Mouse (Mus musculus) erythroid progenitor cell, adult 5-6 weeks (primary cell): ENCODE results near the gene Gbp9. TPM values are rescaled to one million over a fixed set of nuclear protein-coding genes. Genes with fewer than 3 reads are reported as not detected.
"Not testable (repeated sequence)": the region's sequence is repeated elsewhere in the genome, so short reads cannot be mapped to it uniquely, and the experiment has no call there.

Source experiments
- ATAC-seq: replicated peaks from 2 replicates; pipeline ENCODE4 v1.8.0; 2016; ENCODE audit warnings: moderate number of reproducible peaks, mild to moderate bottlenecking, moderate TSS enrichment, inconsistent platforms; ENCODE audit not compliant: poor library complexity, low FRiP score, severe bottlenecking
- total RNA-seq, 2 experiments: library from RNA; stranded (forward) in 1 of 2; stranded (reverse) in 1 of 2; fragments of 150-400 nt in 1 of 2; fragments of 186-747, 209-891 nt in 1 of 2; gene quantifications; 2 replicates each; pipeline versions ENCODE4 v1.2.3 to v1.2.4; 2015 to 2017; ENCODE audit warnings: low replicate concordance in 2 of 2

Gene Gbp9
- total RNA-seq (2015; ENCODE audit: low replicate concordance), result 1.7 and 6.8 TPM in 2 replicates
- 2.3 and 3.1 TPM in 2 replicates for total RNA-seq (2017; ENCODE audit: low replicate concordance)

- ATAC-seq, result not testable (repeated sequence)
Observed at GRCm38 (mm10) chr5:105139409-105140088, at the start of gene Gbp9, which contains the start of the genes Gbp8 and Gbp4. Gene Gbp9 (minus strand): TSS chr5:105139539. Gene Gbp8 (minus strand): TSS chr5:105139540. Gene Gbp4 (minus strand): TSS chr5:105139586.

GRCm38 (mm10) chr5:105181446-105181845 lies 42.1 kb upstream of the Gbp9 start:
- ATAC-seq, result no peak

- no peak for ATAC-seq
Observed at GRCm38 (mm10) chr5:105156582-105156981, 17.2 kb upstream of the Gbp9 start.

GRCm38 (mm10) chr5:105154049-105154448 lies 14.7 kb upstream of the Gbp9 start:
- ATAC-seq, result no peak

- ATAC-seq, result not testable (repeated sequence)
Observed at GRCm38 (mm10) chr5:105148062-105148461, 8.7 kb upstream of the Gbp9 start.

- ATAC-seq, result no peak
Observed at GRCm38 (mm10) chr5:105146447-105146846, 7.1 kb upstream of the Gbp9 start.

- ATAC-seq, result not testable (repeated sequence)
Observed at GRCm38 (mm10) chr5:105145731-105146130, 6.4 kb upstream of the Gbp9 start.

GRCm38 (mm10) chr5:105140089-105140810 lies 911 bp upstream of the Gbp9 start:
- not testable (repeated sequence) for ATAC-seq

- ATAC-seq, result no peak
Observed at GRCm38 (mm10) chr5:105138906-105139305, 433 bp downstream of the Gbp9 start.

- ATAC-seq, result not testable (repeated sequence)
Observed at GRCm38 (mm10) chr5:105136706-105137304, 2.5 kb downstream of the Gbp9 start.

- not testable (repeated sequence) for ATAC-seq
Observed at GRCm38 (mm10) chr5:105121731-105122130, 17.6 kb downstream of the Gbp9 start.

GRCm38 (mm10) chr5:105115740-105116139 lies 23.6 kb downstream of the Gbp9 start:
- no peak for ATAC-seq

- no peak for ATAC-seq
Observed at GRCm38 (mm10) chr5:105114696-105115095, 24.6 kb downstream of the Gbp9 start.

- ATAC-seq, result no peak
Observed at GRCm38 (mm10) chr5:105113656-105114055, 25.7 kb downstream of the Gbp9 start.

GRCm38 (mm10) chr5:105110271-105110852 lies 29.0 kb downstream of the Gbp9 start:
- ATAC-seq, result not testable (repeated sequence)

- not testable (repeated sequence) for ATAC-seq
Observed at GRCm38 (mm10) chr5:105109775-105110174, 29.6 kb downstream of the Gbp9 start.

GRCm38 (mm10) chr5:105105689-105106088 lies 33.6 kb downstream of the Gbp9 start:
- ATAC-seq, result not testable (repeated sequence)

GRCm38 (mm10) chr5:105081900-105082299 lies 57.4 kb downstream of the Gbp9 start:
- no peak for ATAC-seq

- ATAC-seq, result not testable (repeated sequence)
Observed at GRCm38 (mm10) chr5:105068356-105068755, 71.0 kb downstream of the Gbp9 start.

- ATAC-seq, result not testable (repeated sequence)
Observed at GRCm38 (mm10) chr5:105064443-105064842, 74.9 kb downstream of the Gbp9 start.
